Mouse (Mus musculus): ENCODE measurements around the gene H2-Eb1.
"Not testable (repeated sequence)": the region's sequence is repeated elsewhere in the genome, so short reads cannot be mapped to it uniquely, and the experiment has no call there.

Gene H2-Eb1

GRCm38 (mm10) chr17:34291609-34292008 lies 14.1 kb upstream of the H2-Eb1 start:
- peak; percentile 89 for DNase-seq (ENCODE audit: low spot score)

GRCm38 (mm10) chr17:34292570-34292969 lies 13.1 kb upstream of the H2-Eb1 start:
- DNase-seq (ENCODE audit: low spot score), result no peak

GRCm38 (mm10) chr17:34293533-34293932 lies 12.1 kb upstream of the H2-Eb1 start:
- no peak for DNase-seq (ENCODE audit: low spot score)

GRCm38 (mm10) chr17:34294249-34294648 lies 11.4 kb upstream of the H2-Eb1 start:
- no peak for DNase-seq (ENCODE audit: low spot score)

- DNase-seq (ENCODE audit: low spot score), result no peak
These were observed 10.4 kb upstream of the H2-Eb1 start for GRCm38 (mm10) chr17:34295307-34295706.

- DNase-seq (ENCODE audit: low spot score), result peak; percentile 84
These were observed 9.5 kb upstream of the H2-Eb1 start for GRCm38 (mm10) chr17:34295891-34296794.

GRCm38 (mm10) chr17:34299356-34299755 lies 6.3 kb upstream of the H2-Eb1 start:
- no peak for DNase-seq (ENCODE audit: low spot score)

GRCm38 (mm10) chr17:34300071-34300470 lies 5.6 kb upstream of the H2-Eb1 start:
- no peak for DNase-seq (ENCODE audit: low spot score)

GRCm38 (mm10) chr17:34300691-34301566 lies 4.7 kb upstream of the H2-Eb1 start:
- DNase-seq (ENCODE audit: low spot score), result no peak

- DNase-seq (ENCODE audit: low spot score), result no peak
These were observed 3.9 kb upstream of the H2-Eb1 start for GRCm38 (mm10) chr17:34301670-34302190.

GRCm38 (mm10) chr17:34303789-34304188 lies 1.9 kb upstream of the H2-Eb1 start:
- DNase-seq (ENCODE audit: low spot score), result no peak

GRCm38 (mm10) chr17:34304751-34305150 lies 916 bp upstream of the H2-Eb1 start:
- peak; percentile 71 for DNase-seq (ENCODE audit: low spot score)

GRCm38 (mm10) chr17:34306407-34306806 lies 740 bp downstream of the H2-Eb1 start:
- DNase-seq (ENCODE audit: low spot score), result no peak

- no peak for DNase-seq (ENCODE audit: low spot score)
These were observed 1.5 kb downstream of the H2-Eb1 start for GRCm38 (mm10) chr17:34307216-34307615.

GRCm38 (mm10) chr17:34308161-34308560 lies 2.5 kb downstream of the H2-Eb1 start:
- DNase-seq (ENCODE audit: low spot score), result no peak

- DNase-seq (ENCODE audit: low spot score), result no peak
These were observed 3.6 kb downstream of the H2-Eb1 start for GRCm38 (mm10) chr17:34309225-34309624.

GRCm38 (mm10) chr17:34309683-34310385 lies 4.2 kb downstream of the H2-Eb1 start:
- DNase-seq (ENCODE audit: low spot score), result peak; percentile 48

GRCm38 (mm10) chr17:34310526-34310925 lies 4.9 kb downstream of the H2-Eb1 start:
- not testable (repeated sequence) for DNase-seq (ENCODE audit: low spot score)

- DNase-seq (ENCODE audit: low spot score), result no peak
These were observed 6.5 kb downstream of the H2-Eb1 start for GRCm38 (mm10) chr17:34312185-34312584.

GRCm38 (mm10) chr17:34313393-34313792 lies 7.7 kb downstream of the H2-Eb1 start:
- peak; percentile 91 for DNase-seq (ENCODE audit: low spot score)

- no peak for DNase-seq (ENCODE audit: low spot score)
These were observed 8.6 kb downstream of the H2-Eb1 start for GRCm38 (mm10) chr17:34314286-34314685.

- DNase-seq (ENCODE audit: low spot score), result no peak
These were observed 9.8 kb downstream of the H2-Eb1 start for GRCm38 (mm10) chr17:34315512-34315911.

Data from retina, embryonic 14.5 days (tissue).